In genomic region chr5:32861082-32861481, GRCm38 (mm10) we compare ENCODE assay signal across 21 mouse cellular contexts. TPM values are rescaled to one million over a fixed set of nuclear protein-coding genes. Genes with fewer than 3 reads are reported as not detected.
"Had no signal": no experiment of that assay in that cellular context is flagged by ENCODE, and none has a peak within 500 bp of the region (broad histone marks: within the 10 kb centered on the region; RNA-seq: fewer than 3 reads in every experiment).

No protein-coding gene starts in this region.

- H3K36me3 ChIP-seq: neural tube, embryonic 13.5 days; neural tube, embryonic 15.5 days; stomach, embryonic 15.5 days had no signal

- H3K27ac ChIP-seq: neural tube, embryonic 13.5 days; neural tube, embryonic 15.5 days; stomach, embryonic 15.5 days; stomach, postnatal 0 days had no signal

- H3K9ac ChIP-seq: neural tube, embryonic 13.5 days; neural tube, embryonic 15.5 days; stomach, embryonic 15.5 days had no signal

- H3K9me3 ChIP-seq: neural tube, embryonic 13.5 days; neural tube, embryonic 15.5 days; stomach, embryonic 15.5 days had no signal

- H3K27me3 ChIP-seq: neural tube, embryonic 13.5 days; neural tube, embryonic 15.5 days; stomach, embryonic 15.5 days had no signal

- H3K4me1 ChIP-seq: stomach, embryonic 15.5 days had no signal

- DNase-seq: retina, postnatal 1 day; right cerebral cortex, adult 18-20 months; right cerebral cortex, postnatal 14 days; right cerebral cortex, postnatal 25 days; right cerebral cortex, postnatal 4 days; spleen, adult 18-20 months; thymus, adult 18-20 months; thymus, adult 2 months; thymus, postnatal 14 days; thymus, postnatal 25 days; thymus, postnatal 36 days; thymus, postnatal 4 days had no signal

- H3K4me3 ChIP-seq: neural tube, embryonic 13.5 days; neural tube, embryonic 15.5 days; stomach, embryonic 15.5 days had no signal

RNA-seq across cellular contexts. Expression of gene Gm20671, which starts 34.2 kb away (rescaled TPM):
- polyA plus RNA-seq: neural tube, embryonic 13.5 days; neural tube, embryonic 14.5 days; neural tube, embryonic 15.5 days; stomach, embryonic 14.5 days; stomach, embryonic 15.5 days; stomach, embryonic 16.5 days; stomach, postnatal 0 days; thymus, postnatal 0 days; urinary bladder, adult 2 months had no signal
